Mouse (Mus musculus) cortical plate, adult 2 months (tissue): ENCODE data around the gene Prpf6.

Experiments used
- CTCF ChIP-seq: fragments of 200-500 bp; IDR thresholded peaks from 2 replicates; pipeline ENCODE4 v1.5.1; 2011; ENCODE audit warnings: mild to moderate bottlenecking, control low read depth, low read length; ENCODE audit not compliant: insufficient read depth; ENCODE audit errors: extremely low read depth
- POLR2A ChIP-seq: fragments of 200-500 bp; IDR thresholded peaks from 2 replicates; pipeline ENCODE4 v1.6.1; 2011; ENCODE audit warnings: mild to moderate bottlenecking, low read length, control low read depth; ENCODE audit not compliant: insufficient read depth; ENCODE audit errors: extremely low read depth

DNA sequence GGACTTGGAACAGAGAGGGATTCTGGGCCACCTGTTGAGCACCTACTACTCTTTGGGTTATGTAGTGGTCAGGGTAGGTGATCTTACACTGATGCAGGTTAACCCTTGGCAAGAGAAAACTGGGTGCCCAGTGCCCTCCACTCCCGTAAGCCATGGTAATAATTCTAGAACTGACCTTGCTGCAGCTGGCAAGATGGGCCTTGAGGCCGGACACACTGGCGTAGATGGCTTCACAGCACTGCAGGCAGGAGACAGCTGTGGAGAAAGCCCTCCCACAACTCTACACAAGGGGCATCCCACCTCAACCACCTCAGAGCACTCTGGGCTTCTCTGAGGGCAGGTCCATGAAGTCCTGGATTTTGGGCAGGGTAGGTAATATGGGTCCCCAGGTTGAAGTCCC, 5.5 kb upstream of the Prpf6 start:
- TF ChIP-seq CTCF (no peak), POLR2A (no peak)
